ENCODE assay signal across 15 mouse cellular contexts in genomic region chr1:161744209-161744608, GRCm38 (mm10). TPM values are rescaled to one million over a fixed set of nuclear protein-coding genes. Genes with fewer than 3 reads are reported as not detected.
"Had no signal": no experiment of that assay in that cellular context is flagged by ENCODE, and none has a peak within 500 bp of the region (broad histone marks: within the 10 kb centered on the region; RNA-seq: fewer than 3 reads in every experiment).

No protein-coding gene starts in this region.

- ATAC-seq: liver, postnatal 0 days; midbrain, embryonic 13.5 days; midbrain, embryonic 15.5 days had no signal

- H3K9me3 ChIP-seq: liver, embryonic 15.5 days; lung, embryonic 15.5 days; midbrain, embryonic 13.5 days; midbrain, embryonic 15.5 days; neural tube, embryonic 12.5 days; stomach, embryonic 15.5 days had no signal

- H3K36me3 ChIP-seq: liver, embryonic 15.5 days; lung, embryonic 15.5 days; midbrain, embryonic 13.5 days; midbrain, embryonic 15.5 days; neural tube, embryonic 12.5 days; stomach, embryonic 15.5 days had no signal

- H3K27ac ChIP-seq: liver, embryonic 15.5 days; lung, embryonic 15.5 days; midbrain, embryonic 13.5 days; midbrain, embryonic 15.5 days; neural tube, embryonic 12.5 days; stomach, embryonic 15.5 days had no signal

- DNase-seq: liver, postnatal 0 days; lung, adult 2 months; lung, postnatal 10 days; lung, postnatal 4 days; right cerebral cortex, postnatal 14 days; thymus, adult 2 months; thymus, postnatal 25 days; thymus, postnatal 4 days had no signal

- H3K4me1 ChIP-seq: lung, embryonic 15.5 days; midbrain, embryonic 13.5 days; midbrain, embryonic 15.5 days; neural tube, embryonic 12.5 days; stomach, embryonic 15.5 days had no signal

- H3K4me2 ChIP-seq: liver, embryonic 15.5 days; lung, embryonic 15.5 days; midbrain, embryonic 11.5 days; midbrain, embryonic 13.5 days; midbrain, embryonic 15.5 days; neural tube, embryonic 12.5 days; stomach, embryonic 15.5 days had no signal

- H3K9ac ChIP-seq: liver, embryonic 15.5 days; liver, postnatal 0 days; lung, embryonic 15.5 days; midbrain, embryonic 13.5 days; midbrain, embryonic 15.5 days; neural tube, embryonic 12.5 days; stomach, embryonic 15.5 days had no signal

- H3K4me3 ChIP-seq: liver, embryonic 15.5 days; lung, embryonic 15.5 days; midbrain, embryonic 13.5 days; midbrain, embryonic 15.5 days; neural tube, embryonic 12.5 days; stomach, embryonic 15.5 days had no signal

- H3K27me3 ChIP-seq: lung, embryonic 15.5 days; midbrain, embryonic 13.5 days; midbrain, embryonic 15.5 days; neural tube, embryonic 12.5 days; stomach, embryonic 15.5 days had no signal

RNA-seq across cellular contexts. Expression of gene Fasl, which starts 44.1 kb away (rescaled TPM):
- polyA plus RNA-seq: stomach, embryonic 15.5 days had no signal
